Mouse (Mus musculus) left cerebral cortex, postnatal 36 days (tissue): Measurements from ENCODE around the gene Tom1l2. TPM values are rescaled to one million over a fixed set of nuclear protein-coding genes. Genes with fewer than 3 reads are reported as not detected.

Source experiments
- DNase-seq, 2 experiments: peaks; one replicate each; pipeline ENCODE4 v3.0.0; 2021 to 2022; ENCODE audit warnings: low spot score in 2 of 2, mixed read lengths in 1 of 2
- intact Hi-C: fragments of 180-260 bp; cut with DNase I; formaldehyde crosslinking; loops from one replicate; pipeline ENCODE4 v1.15.1; 2025
- total RNA-seq, 2 experiments: library from RNA; stranded (reverse); gene quantifications; 2 replicates each; pipeline ENCODE4 v1.2.3; 2021

The Tom1l2 gene
- 100 to 1,000 TPM; 216 to 221 TPM for total RNA-seq

DNA sequence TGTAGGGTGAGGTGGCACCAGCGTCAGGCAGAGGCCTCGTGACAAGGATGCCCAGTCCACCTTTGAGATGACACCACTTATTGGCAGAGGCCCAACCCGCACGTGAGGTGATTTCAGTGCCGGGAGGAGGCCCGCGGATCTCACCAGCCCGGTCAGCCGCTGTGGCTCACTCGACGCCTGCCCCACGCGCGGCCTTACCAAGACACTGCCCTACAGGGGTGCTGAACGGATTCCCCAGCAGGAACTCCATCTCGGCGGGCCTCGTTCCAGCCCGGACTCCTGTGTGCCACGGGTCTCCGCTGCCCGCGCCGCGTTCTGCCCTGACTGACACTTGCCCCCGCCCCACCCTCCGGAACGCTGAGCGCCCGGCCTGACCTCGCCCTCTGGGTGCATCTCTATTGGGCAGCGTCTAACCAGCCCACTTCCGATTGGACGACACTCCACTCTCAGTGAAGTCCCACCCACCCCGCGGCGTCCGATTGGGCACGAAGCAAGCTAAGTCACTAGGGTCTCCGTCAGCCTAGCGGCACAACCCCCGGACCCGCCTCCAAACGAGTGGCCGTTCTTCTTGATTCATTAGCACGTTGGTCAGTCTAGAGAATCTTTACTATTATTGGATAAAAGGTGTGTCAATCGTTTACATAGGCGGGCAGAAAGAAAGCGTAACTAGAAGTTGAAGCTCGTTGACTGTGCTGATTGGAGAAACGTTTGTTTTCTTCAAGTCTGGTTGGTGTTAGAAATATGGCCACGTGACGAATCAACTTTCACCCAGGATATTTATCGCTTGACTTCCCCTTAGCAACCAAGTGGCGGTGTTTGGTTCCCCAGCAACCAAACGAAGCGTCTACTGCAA is at the start of gene Tom1l2, which contains the start of gene Drc3:
Tom1l2 (minus strand) TSS at position 347 of the 853 bp plus-strand sequence.
Drc3 (plus strand) TSS at position 771 of the 853 bp plus-strand sequence.
- intact Hi-C loops: loop anchor here (2.0 to 5.0 kb wide), 2 partner anchors 50 to 64 kb away; partner anchors contain the start of gene Gid4

DNA sequence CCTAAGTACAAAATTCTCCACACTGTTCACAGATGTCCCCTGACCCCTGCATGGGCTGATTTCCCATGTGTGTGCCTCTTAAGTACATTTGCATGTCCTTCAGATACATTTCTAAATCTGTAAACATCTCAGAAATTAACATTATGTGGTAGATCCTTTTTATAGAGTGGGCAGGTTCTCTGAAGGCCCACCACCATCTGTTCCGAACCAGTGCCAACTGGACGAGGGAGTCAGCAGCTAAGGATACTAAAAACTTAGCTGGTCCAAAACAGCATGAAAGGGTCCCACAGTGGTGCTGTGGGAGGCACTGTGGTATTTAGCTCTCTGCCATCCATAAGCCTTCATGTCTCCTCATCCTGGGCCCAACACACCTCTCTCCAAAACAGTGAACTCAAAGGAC is 44.5 kb upstream of the Tom1l2 start:
- intact Hi-C loops: no loop called here
- peak; percentile 71 to 78 for DNase-seq

More for the DNA sequence above, at the start of gene Tom1l2, which contains the start of gene Drc3:
- DNase-seq: peak; percentile 99

DNA sequence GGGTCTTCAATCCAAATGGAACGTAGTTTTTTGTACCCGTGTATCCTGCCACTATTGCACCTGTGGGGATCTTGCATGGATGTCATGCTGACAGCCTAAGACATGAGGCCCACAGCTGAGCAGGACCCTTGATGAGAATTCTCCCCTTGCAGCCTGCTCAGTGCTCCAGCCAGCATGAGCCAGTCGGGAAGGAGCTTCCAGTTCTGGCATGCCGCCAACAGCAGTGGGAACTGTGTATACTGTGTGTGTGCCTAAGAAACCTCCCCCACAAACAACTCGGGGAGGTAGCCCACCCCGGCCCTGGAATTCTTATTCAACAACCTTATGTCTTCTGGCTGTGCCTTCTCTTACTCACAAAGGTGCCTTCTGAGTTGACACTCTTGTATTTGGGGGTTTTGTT is 43.8 kb upstream of the Tom1l2 start:
- intact Hi-C loops: no loop called here
- DNase-seq: no peak

DNA sequence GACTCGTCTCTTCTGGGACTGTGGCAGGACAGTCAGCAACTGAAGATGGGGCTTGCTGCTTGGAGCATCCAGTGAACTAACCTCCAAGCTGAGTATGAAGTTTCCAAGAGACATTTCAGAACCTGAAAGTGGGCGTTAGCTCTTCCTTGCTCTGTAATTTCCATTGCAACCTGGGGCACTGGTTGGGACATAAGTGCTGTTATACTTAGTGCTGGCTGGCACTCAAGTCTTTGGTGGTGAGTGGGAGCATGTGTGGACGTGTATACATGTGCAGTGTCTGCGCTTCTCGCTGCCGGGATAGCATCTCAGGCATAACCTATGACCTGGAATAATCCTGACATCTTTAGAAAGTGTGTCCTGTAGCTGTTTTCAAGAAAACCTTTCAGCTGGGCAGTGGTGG is 38.6 kb upstream of the Tom1l2 start:
- no peak for DNase-seq
- intact Hi-C loops: no loop called here

DNA sequence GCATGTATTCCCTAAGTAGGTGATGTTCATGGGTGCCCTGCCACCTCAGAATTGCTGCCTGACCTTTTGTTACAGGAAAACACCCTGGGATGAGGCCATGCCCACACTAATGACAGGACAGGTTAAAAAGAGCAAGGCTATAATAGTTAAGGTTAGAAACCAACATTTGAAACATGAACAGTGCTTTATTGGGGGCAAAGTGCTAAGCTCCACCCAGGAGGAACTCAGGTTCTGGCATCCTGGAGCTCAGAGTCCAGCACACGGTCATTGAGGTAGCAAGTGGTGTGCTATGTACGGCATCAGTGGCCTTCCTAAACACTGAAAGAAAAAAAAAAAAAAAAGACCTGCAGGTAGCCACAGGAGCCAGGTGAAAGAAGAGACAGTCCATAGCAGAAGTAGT is 35.2 kb upstream of the Tom1l2 start:
- DNase-seq: no peak
- intact Hi-C loops: no loop called here

DNA sequence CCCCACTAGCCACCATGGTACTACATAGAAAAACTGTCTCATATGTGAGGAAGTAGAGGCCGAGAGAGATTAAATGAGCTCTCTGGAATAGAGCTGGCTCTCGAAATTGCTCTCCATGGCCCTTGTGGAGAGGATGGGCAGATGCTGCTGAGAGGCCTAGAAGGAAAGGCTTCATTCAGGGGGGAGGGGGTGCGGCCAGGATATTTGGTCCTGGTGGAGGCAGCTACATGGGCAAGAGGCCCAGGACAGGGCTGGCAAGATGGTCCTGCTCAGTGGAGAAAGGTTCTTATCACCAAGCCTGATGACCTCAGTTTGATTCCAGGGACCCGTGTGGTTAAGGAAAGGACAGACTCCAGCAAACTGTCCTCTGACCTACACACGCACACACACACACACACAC is 33.2 kb upstream of the Tom1l2 start:
- DNase-seq: no peak
- intact Hi-C loops: no loop called here

DNA sequence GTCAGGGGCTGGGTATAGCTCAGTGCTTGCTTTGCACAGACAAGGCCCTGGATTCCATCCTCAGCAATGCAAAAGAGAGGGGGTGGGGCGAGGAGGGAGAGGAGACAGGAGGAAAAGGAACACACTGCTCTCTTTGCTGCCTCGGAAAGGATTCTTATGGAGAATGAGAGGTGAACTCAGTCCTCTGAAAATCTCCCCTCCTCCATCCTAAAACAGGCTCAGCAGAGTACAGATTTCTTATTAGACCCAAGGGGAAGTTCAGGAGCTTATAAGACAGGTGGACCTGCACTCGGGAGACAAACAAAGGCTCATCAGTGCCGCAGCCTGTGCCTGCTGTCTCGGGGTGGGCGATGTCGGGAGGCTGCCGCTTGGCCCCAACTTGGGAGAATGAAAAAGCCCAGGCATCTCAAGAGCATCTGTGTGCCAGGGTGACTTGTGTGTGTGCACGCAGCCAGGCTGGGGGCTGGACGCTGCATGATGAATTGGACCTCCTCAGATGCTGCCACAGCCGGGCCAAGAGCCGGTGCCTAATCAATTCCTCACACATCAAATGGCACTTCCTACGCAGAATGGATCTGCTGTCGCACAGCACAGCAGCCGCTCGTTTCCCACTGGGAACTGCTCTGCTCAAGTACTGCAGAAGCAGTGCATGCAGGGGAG is 32.2 kb upstream of the Tom1l2 start:
- intact Hi-C loops: no loop called here

DNA sequence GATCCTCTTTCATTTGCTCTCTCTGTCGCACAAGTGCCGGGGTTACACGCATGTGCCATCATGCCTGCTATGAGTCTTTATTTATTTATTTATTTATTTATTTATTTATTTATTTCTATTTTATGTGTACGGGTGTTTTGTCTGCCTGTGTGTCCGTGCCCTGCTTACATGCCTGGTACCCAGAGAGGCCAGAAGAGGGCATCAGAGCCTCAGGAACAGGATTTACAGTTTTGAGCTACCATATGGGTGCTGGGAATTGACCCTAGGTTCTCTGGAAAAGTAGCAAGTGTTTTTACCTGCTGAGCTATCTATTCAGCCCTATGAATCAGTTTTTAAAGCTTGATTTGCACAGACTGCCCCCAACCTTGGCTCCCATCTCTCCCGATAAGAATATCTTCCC is 30.8 kb upstream of the Tom1l2 start:
- intact Hi-C loops: no loop called here

More for the DNA sequence above, 32.2 kb upstream of the Tom1l2 start:
- DNase-seq: peak; percentile 73 to 81

DNA sequence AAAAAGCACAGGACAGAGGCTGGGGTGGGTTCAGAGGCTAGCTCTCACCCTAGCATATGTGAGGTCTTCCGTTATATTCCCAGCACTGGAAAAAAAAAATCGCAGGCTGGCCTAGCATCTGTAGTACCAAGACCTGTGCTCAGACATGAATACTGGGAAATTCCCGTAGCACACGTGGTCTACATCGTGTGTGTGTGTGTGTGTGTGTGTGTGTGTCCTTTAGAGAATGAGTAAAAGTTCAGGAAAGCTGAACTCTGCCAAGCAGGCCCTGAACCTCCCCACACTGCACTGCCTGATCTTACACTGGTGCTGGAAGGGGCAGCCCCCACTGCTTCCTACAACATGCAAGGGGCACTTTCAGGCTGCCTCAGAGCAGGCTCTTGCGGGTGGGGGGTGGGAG is 21.8 kb upstream of the Tom1l2 start:
- no peak for DNase-seq
- intact Hi-C loops: no loop called here

More for the DNA sequence above, 30.8 kb upstream of the Tom1l2 start:
- no peak for DNase-seq

DNA sequence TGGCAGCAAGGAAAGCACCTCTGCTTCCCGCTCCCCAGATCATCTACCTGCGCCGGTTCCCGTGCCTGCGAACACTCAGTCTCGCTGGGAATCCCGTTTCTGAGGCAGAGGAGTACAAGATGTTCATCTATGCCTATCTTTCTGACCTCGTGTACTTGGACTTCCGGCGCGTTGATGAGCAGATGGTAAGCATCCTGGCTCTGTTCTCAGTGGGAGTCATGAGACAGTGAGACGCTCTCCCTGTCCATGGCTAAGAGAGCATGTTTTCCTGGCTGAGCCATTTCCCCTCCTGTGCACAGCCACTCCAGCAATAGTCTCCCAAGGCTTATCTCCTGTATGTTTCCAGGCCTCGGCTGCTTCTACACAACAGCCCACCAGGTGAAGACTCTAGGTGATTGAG is 17.7 kb upstream of the Tom1l2 start:
- intact Hi-C loops: no loop called here
- no peak for DNase-seq

DNA sequence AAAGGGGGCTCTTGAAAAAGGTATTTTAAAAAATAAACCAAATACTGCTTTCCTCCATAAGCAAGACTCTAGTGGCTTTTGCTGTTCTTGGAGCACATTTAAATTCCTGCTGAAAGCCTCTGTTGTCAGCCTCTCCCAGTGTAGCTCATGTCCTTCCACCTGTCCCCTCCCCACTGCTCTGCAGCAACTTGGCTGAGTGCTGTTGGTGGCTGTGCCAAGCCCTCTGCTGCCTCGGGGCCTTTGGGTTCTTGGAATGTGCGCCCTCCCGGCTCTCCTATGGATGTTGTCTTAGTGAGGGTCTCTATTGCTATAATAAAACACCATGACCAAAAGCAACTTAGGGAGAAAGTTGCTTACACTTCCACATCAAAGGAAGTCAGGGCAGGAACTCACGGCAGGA is 16.7 kb upstream of the Tom1l2 start:
- DNase-seq: no peak
- intact Hi-C loops: no loop called here

DNA sequence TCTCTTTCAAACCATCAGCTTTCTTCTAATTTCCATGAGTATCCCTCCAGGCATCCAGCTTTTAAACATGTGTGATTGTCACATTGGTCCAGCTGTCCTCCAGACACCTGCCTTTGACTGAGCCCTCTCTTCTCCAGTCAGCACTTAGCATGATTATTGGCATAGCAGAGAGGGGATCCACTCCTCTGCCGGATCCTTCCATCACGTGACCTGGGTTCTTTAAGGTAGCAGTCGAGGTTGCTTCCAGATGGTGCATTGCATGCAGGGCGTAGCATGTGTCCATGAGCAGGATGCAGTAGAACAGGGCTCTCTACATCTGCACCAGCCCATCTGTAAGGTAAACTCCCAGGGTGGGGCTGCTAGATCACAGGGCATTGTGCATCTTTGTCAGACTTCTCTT is 16.2 kb upstream of the Tom1l2 start:
- intact Hi-C loops: no loop called here
- no peak for DNase-seq

DNA sequence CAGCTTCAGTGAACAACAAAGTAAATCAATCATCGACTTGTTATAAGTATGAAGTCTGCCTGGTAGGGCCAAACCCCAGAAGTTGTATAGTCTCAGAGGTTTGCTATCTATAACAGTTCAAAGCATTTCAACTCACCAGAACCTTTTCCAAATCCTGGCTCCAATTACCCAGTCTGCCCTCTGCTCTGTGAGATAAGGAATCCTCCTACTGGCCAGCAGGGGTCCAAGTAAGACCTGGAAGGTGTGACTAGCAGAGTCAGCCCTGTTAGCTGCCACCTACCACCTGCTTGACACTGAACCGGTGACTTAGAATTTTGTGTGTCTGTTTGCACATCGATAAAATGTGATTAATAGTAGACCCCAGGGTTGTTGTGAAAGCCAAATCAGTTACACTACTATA is 14.6 kb upstream of the Tom1l2 start:
- DNase-seq: no peak
- intact Hi-C loops: no loop called here

DNA sequence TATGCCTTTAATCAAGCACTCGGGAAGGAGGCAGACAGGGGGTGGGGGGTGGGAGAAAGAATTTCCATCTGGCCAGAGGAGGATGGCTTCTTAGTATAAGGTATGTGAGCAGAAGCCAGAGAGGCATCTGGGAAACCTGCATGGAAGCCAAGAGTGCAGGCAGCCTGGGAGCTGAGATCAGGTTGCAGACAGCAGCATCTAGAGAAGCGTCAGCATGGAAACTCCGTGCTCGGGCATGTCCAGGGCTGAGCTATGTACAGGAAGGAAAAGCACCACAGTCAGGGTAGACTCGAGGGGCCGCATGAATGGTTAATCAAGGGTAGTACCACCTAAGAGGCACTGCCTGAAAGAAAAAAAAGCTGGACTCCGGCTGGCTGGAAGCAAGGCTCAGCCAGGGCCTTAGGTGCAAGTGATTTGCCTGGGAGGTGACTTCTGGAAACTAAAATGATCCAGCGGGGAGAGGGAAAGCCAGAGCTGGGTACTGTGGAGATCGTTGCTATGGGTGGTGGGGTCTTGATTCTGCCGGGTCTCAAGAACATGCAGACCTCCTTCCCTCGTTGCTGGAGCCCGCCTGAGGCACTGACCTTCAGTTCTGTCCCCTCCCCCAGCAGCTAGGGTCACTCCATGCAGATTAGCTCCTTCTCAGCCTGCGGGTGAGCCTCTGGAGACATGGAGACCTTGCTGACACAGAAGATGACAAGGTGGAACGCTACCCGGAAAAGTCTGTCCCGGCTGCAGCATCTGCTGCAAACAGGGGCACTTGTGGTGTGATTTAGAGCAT is 13.7 kb upstream of the Tom1l2 start:
- intact Hi-C loops: no loop called here
- no peak for DNase-seq

DNA sequence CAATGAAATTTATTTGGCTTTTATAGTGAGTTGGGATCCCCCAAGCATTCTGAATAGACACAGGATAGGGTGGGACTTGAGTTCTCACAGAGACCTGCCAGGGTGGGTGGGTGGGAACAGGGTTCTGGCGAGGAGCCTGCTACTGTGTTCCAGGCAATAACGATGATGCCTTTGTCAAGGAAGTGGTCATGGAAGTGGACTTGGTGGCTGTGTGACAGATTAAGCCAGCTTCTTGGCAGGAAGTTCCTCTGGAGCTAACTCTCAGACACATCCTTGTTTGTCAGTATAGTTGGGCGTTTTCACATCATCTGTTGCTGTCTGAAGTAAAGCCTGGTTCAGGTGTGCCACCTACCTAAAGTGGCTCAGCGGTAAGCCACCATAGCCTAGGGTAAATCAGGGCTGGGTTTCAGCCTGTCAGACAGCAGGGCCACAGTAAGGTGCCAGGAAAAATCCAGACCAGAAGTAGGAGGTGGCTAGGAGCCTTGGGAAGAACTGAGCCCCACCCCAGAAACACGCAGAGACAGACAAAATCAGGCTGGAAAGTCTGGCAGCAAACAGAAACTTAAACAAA is 8.0 kb upstream of the Tom1l2 start:
- intact Hi-C loops: no loop called here
- DNase-seq: no peak

DNA sequence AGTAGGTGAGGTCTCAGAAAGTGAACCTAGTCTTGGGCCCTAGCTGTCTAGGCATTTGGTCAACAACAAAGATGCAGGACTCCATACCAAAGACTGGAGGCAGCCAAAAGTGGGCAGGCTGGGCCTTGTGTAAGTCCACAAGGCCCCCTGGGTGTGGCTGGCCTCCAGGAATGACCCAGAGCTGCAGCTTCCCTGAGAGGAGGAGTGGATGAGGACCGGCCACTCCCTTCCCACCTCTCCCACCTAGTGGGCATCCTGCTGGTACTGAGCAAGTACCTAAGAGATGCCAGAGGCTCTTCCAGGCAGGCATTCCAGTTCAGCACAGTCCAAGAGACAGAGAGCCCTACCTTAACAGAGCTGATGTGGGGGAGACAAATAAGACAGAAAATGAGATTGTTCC is 7.2 kb upstream of the Tom1l2 start:
- DNase-seq: no peak
- intact Hi-C loops: no loop called here

DNA sequence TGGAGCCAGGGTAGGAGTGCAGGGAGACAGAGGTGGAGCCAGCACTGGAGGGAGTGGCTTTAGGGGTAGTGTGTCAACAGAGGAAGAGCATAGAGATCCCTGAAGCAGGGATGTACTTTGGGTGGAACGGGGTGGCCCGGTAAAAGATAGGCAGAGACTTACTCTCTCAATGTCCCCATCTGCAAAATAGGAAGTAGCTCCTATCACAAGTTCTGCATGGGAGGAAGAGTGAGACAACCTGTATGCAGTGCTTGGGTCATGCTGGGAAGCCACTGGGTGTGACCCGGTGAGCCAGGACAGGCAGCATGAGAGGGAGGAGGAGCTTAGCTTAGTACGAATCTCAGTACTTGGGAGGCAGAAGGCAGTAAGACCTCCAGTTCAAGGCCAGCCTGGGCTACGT is 6.4 kb upstream of the Tom1l2 start:
- intact Hi-C loops: no loop called here
- no peak for DNase-seq

DNA sequence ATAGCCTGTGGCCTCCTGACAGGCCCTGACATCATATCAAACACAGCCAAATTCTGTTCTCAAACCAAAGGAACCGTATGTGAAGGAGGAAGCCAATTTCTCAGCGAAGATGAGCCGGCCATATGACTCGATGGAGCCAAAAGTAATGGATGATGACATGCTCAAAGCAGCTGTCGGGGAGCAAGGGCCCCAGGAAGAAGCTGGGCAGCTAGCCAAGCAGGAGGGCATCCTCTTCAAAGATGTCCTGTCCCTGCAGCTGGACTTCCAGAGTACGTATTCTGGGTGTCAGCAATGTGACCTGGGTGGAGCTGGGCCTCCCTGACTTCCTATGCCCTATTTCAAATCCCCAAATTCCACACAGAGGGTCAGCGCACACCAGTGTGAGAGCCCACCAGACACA is 5.8 kb upstream of the Tom1l2 start:
- no peak for DNase-seq
- intact Hi-C loops: no loop called here

DNA sequence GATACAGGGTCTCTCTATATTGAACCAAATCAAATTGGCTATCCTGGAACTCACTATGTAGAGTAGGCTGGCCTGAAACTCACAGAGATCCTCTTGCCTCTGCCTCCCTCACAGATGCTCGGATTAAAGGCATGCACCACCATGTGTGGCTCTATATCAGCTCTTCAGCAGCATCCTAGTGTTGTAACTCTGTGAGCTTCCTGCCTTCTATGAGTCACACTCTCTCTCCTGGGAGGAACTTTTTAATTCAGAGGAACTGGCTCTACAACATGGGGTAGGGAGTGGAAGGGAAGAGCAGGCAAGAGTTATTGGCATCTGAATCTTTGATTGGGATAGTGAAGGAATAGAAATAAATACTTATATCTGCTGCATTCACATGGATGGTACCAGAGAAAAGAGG is 4.4 kb upstream of the Tom1l2 start:
- intact Hi-C loops: no loop called here

DNA sequence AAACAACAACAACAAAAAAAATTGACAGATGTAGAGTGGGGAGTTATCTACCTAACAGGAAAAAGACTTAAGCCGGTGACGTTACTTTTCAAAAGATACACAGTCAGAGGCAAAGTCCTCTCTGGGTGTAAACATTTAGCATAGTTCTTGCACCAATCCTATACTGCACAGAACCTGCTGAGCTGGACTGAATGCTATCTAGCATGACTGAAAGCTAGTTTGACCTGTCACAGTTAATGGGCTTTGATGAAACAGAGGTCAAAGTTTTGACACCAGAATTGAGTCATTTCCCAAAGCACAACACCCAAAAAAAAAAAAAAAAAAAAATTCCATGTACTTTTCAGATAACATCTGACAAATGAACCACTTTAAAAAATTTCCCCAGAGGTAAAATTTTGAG is 3.2 kb upstream of the Tom1l2 start:
- intact Hi-C loops: no loop called here
- DNase-seq: no peak

More for the DNA sequence above, 4.4 kb upstream of the Tom1l2 start:
- DNase-seq: no peak
